Mouse (Mus musculus): ENCODE measurements around the gene Mmd. TPM values are rescaled to one million over a fixed set of nuclear protein-coding genes. Genes with fewer than 3 reads are reported as not detected.

Mmd gene
- total RNA-seq, 2 experiments from 2014 or later: 364 to 381 TPM

GRCm38 (mm10) chr11:90252366-90252765 lies 3.1 kb downstream of the Mmd start:
- Histone ChIP-seq H3K4me3 (peak overlapping the region; percentile 61), H3K27ac (peak overlapping the region; percentile 97)
- TF ChIP-seq CTCF (conservative IDR thresholded peaks at IDR 0.05): no peak
- no peak for DNase-seq (ENCODE audit: low spot score in 2 of 2)

GRCm38 (mm10) chr11:90254536-90254935 lies 5.3 kb downstream of the Mmd start:
- no peak for TF ChIP-seq CTCF (conservative IDR thresholded peaks at IDR 0.05)
- peak overlapping the region; percentile 9; the same call in 1 of the 2 replicates for H3K4me3 ChIP-seq
- peak in 1 of 2 experiments; percentile 57 for DNase-seq (ENCODE audit: low spot score in 2 of 2)
- peak overlapping the region; percentile 97 for H3K27ac ChIP-seq

GRCm38 (mm10) chr11:90255687-90256086 lies 6.4 kb downstream of the Mmd start:
- H3K4me3 ChIP-seq: peak overlapping the region; percentile 6; the same call in 1 of the 2 replicates
- DNase-seq (ENCODE audit: low spot score in 2 of 2): no peak
- H3K27ac ChIP-seq: peak overlapping the region; percentile 70
- TF ChIP-seq CTCF (conservative IDR thresholded peaks at IDR 0.05): no peak

- Histone ChIP-seq H3K4me3 (peak overlapping the region; percentile 3; the same call in 1 of the 2 replicates), H3K27ac (peak overlapping the region; percentile 70; the same call in 1 of the 2 replicates)
- no peak for DNase-seq (ENCODE audit: low spot score in 2 of 2)
- no peak for TF ChIP-seq CTCF (conservative IDR thresholded peaks at IDR 0.05)
These were observed 7.7 kb downstream of the Mmd start for GRCm38 (mm10) chr11:90256833-90257525.

- H3K27ac ChIP-seq: peak overlapping the region; percentile 70
- no peak for TF ChIP-seq CTCF (conservative IDR thresholded peaks at IDR 0.05)
- DNase-seq (ENCODE audit: low spot score in 2 of 2): no peak
- H3K4me3 ChIP-seq: no peak overlapping the region
These were observed 9.2 kb downstream of the Mmd start for GRCm38 (mm10) chr11:90258321-90258927.

GRCm38 (mm10) chr11:90259071-90259470 lies 9.8 kb downstream of the Mmd start:
- peak overlapping the region; percentile 43; the same call in 1 of the 2 replicates for H3K27ac ChIP-seq
- TF ChIP-seq CTCF (conservative IDR thresholded peaks at IDR 0.05): no peak
- no peak overlapping the region for H3K4me3 ChIP-seq
- no peak for DNase-seq (ENCODE audit: low spot score in 2 of 2)

- no peak for DNase-seq (ENCODE audit: low spot score in 2 of 2)
- no peak for TF ChIP-seq CTCF (conservative IDR thresholded peaks at IDR 0.05)
- Histone ChIP-seq H3K27ac (no peak overlapping the region; the same call in 1 of the 2 replicates), H3K4me3 (no peak overlapping the region)
These were observed 10.6 kb downstream of the Mmd start for GRCm38 (mm10) chr11:90259826-90260225.

GRCm38 (mm10) chr11:90264180-90264579 lies 14.9 kb downstream of the Mmd start:
- no peak for DNase-seq (ENCODE audit: low spot score in 2 of 2)
- Histone ChIP-seq H3K27ac (no peak overlapping the region), H3K4me3 (no peak overlapping the region)
- TF ChIP-seq CTCF (conservative IDR thresholded peaks at IDR 0.05): no peak

GRCm38 (mm10) chr11:90265581-90265980 lies 16.3 kb downstream of the Mmd start:
- DNase-seq (ENCODE audit: low spot score in 2 of 2): no peak
- TF ChIP-seq CTCF (conservative IDR thresholded peaks at IDR 0.05): no peak
- H3K4me3 ChIP-seq: no peak overlapping the region
- no peak overlapping the region; the same call in 1 of the 2 replicates for H3K27ac ChIP-seq

- TF ChIP-seq CTCF (conservative IDR thresholded peaks at IDR 0.05): no peak
- Histone ChIP-seq H3K4me3 (no peak overlapping the region), H3K27ac (peak overlapping the region; percentile 77)
- no peak for DNase-seq (ENCODE audit: low spot score in 2 of 2)
These were observed 19.7 kb downstream of the Mmd start for GRCm38 (mm10) chr11:90268934-90269333.

GRCm38 (mm10) chr11:90269398-90270123 lies 20.3 kb downstream of the Mmd start:
- TF ChIP-seq CTCF (conservative IDR thresholded peaks at IDR 0.05): no peak
- no peak for DNase-seq (ENCODE audit: low spot score in 2 of 2)
- peak overlapping the region; percentile 8; the same call in 1 of the 2 replicates for H3K4me3 ChIP-seq
- peak overlapping the region; percentile 77 for H3K27ac ChIP-seq

- Histone ChIP-seq H3K27ac (peak overlapping the region; percentile 77), H3K4me3 (no peak overlapping the region)
- no peak for DNase-seq (ENCODE audit: low spot score in 2 of 2)
- no peak for TF ChIP-seq CTCF (conservative IDR thresholded peaks at IDR 0.05)
These were observed 21.0 kb downstream of the Mmd start for GRCm38 (mm10) chr11:90270132-90270877.

Data from layer of hippocampus, adult 2 months (tissue).